Mouse (Mus musculus): ENCODE results near the gene Gtf3c6. TPM values are rescaled to one million over a fixed set of nuclear protein-coding genes. Genes with fewer than 3 reads are reported as not detected.

Gene Gtf3c6
- total RNA-seq, 2 experiments from 2014 or later: 26.1 to 31.3 TPM

DNA sequence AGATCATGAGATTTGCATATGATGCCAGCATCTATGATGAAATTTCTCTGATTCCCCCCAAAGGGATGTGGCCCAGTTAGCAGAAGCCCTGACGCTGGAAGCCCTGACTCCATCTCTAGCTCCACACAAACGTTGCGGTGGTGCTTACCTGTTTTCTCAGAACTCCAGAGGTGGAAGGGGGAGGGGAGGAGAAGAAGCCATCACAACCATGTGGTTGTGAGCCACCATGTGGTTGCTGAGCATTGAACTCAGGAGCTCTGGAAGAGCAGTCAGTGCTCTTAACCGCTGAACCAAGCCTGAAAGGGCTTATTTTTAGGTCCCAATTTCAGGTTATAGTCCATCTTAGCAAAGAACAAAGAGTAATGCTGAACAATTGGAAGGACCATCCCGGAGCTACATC lies 2.4 kb upstream of the Gtf3c6 start:
- no peak for DNase-seq (ENCODE audit: low spot score in 2 of 2)

DNA sequence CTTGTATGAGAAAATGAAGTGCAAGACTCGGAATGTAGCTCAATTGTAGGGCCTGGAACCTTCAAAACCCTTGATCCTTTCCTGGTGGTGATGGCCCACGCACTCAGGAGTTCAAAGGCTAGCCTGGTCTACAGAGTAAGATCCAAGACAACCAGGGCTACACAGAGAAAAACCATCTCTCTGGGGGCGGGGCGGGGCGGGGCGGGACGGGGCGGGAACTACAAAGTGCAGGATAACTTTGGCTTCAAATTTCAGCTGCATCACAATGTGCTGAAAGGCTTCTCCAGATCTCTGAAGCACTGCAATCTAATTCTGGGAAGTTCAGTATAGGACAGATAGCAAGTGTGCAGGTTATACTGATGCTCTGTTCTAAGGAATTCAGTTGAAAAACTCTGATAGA lies 1.6 kb upstream of the Gtf3c6 start:
- no peak for DNase-seq (ENCODE audit: low spot score in 2 of 2)

DNA sequence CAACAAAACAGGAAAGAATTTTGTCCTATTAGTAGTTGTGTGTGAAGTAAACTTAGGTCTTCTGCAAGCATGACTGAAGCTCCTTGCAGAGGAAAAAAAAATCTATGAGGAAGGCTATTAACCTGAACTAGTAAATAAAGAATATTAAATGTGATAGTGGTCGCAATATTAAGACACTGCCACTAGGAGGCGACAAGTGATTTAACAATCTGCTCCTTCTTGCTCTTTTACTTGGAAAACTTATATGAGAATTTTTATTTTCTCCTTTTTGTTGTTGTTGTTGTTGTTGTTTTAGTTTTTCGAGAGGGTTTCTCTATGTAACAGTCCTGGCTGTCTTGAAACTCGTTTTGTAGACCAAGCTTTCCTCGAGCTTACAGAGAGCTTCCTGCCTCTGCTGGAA lies 1.1 kb upstream of the Gtf3c6 start:
- peak in 1 of 2 experiments; percentile 28 for DNase-seq (ENCODE audit: low spot score in 2 of 2)

DNA sequence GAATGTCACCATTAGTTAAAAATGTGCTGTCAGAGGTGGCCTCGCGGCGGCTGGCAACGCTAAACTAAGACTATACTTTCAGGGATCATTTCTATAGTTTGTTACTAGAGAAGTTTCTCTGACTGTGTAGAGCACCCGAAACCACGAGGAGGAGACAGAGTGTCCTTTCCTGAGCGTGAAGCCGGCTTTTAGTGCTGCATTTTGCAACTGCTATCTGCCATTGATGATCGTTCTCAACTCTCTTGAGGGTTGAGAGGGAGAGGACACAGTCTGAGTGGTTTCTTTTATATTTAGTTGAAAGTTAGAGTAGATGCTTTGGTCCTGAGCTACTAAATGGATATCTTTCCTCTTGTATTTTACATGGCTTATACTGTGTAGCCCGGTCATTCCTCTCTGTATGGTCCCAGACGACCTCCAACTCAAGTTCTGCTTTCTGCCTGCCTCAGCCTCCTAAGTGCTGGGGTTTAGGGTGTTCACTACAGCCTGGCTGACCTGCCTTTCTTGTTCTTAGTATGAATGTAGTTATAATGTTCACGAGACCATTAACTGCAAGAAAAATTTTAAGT lies 576 bp upstream of the Gtf3c6 start:
- peak; percentile 32 to 57 for DNase-seq (ENCODE audit: low spot score in 2 of 2)

DNA sequence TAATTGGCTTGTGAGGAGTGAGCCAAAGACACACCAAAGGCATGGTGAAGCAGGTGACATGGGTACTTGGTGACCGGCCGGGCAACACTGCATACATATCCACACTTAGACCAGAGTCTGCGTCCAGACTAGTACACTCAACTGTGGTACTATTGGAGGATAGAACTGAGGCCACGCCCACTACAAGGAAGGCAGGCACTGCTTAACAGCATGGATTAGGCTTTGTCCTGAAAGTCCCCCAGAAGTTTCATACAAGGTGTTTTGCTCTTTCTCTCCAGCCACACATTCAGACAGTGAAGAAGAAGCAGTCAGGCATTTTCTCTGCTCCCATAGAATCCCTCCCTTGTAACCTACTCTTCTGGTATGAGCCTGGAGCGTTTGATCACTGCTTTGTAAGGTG lies 1.2 kb downstream of the Gtf3c6 start:
- DNase-seq (ENCODE audit: low spot score in 2 of 2): peak in 1 of 2 experiments; percentile 46

DNA sequence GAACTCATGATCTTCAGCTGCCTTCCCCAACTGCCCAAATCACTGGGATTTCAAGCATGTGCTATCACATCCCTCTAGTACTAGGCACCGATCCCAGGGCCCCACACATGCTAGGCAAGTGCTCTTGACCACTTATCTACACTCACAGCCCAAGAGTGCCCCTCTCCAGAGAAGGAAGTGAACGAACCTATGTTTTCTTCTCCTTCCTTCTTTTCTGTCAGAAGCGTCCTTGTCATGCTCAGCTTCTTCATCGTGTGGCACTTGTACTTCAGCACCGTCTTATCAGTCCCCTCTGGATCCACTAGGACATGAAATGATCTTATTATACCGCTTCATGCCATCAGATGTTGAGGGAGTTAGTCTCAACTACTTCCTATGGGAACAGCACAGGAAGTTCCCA lies 6.9 kb downstream of the Gtf3c6 start:
- DNase-seq (ENCODE audit: low spot score in 2 of 2): no peak

DNA sequence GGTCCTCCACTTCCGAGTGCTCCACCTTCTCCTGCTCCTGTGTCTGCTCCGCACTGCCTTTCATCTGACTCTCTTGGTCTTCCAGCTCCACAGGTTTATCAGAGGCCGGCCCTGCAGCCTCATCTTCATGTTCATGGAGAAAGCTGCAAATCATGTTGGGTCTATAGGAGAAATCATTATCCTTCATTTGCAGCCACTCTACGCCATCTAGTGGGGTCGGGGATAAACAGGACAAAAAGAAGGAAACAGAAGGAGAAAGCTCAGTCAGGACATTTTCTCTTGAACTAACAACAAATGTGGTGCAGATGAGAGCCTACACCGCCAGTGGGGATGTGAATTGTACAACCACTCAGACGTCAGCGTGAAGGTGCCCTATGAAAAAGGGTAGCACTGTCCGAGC lies 8.3 kb downstream of the Gtf3c6 start:
- DNase-seq (ENCODE audit: low spot score in 2 of 2): no peak

DNA sequence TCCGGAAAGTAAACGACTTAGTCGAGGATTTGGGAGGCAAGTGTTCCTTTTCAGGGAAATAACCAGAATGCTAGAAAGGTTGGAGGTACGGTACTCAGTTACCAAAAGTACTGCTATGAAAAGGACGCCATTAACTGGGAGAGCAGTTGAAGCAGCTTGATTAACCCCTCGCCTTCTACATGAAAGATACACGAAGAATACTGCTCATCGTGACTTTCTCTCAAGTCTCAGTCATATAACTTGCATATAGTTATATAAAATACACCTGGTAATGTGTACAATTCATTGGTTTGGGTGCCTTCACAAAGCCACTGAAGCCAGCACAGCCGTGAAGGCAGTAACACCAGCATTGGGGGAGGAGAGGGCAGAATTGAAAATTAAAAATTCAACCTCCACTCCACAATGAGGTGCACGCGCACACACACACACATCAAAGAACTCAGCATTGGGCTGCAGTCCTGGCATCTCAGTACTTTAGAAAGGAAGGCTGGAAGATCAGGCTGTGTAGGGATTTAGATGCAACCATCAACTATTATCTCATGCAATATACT lies 10.7 kb downstream of the Gtf3c6 start:
- no peak for DNase-seq (ENCODE audit: low spot score in 2 of 2)

DNA sequence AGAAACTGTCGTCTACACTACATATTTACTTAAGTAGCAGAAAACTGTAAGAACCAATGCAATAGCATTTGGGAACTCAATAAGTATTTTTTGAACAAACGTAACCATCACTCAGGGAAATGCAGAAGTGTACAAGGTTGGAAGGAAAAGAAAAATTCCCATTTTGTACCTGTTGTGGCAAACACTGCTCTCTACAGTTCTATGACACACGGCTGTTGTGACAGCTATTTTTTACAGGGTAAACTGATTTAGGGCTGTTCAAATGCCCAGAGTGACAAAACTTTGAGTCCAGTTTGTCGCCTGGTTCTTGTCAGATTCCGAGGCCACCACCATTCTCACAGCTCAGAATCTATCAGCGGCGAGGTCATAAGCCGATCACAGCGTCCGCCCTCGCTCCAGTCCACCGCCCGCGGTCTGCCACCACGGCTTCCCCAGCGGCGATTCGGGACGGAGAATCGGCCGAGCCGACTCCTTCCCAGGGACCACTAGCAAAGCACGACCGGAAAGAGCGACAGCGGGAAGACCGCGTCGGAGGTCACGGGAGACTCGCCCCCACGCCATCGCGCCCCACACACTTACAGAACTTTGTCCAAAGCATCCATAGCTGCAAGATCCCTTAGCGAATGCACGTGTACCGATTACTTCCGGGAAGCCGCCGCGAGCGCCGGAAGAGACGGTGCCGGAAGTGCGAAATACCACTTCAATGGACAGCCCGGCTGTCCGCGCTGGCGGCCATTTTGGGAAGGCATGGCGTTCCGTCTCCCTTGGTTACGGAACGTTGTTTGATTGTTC lies 11.3 kb downstream of the Gtf3c6 start, which contains the start of gene Rpf2:
Rpf2 (minus strand) TSS at position 663 of the 792 bp plus-strand sequence.
- peak; percentile 55 to 79 for DNase-seq (ENCODE audit: low spot score in 2 of 2)

DNA sequence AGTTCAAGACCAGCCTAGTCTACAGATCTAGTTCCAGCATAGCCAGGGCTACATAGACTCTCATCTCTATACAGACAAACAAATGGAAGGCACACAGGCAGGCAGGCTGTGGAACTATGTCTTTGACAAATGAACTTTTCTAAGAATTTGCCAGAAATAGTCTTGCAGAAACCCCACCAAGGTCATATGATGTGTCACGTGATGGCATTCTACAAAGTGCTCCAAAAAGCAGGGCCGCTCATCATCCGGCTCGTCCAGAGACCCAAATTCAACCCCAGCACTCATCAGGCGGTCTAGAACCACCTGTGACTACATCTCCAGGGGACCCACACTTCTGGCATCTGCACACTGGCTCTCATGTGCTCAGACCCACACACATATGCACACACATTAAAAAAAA lies 20.1 kb downstream of the Gtf3c6 start:
- DNase-seq (ENCODE audit: low spot score in 2 of 2): no peak

DNA sequence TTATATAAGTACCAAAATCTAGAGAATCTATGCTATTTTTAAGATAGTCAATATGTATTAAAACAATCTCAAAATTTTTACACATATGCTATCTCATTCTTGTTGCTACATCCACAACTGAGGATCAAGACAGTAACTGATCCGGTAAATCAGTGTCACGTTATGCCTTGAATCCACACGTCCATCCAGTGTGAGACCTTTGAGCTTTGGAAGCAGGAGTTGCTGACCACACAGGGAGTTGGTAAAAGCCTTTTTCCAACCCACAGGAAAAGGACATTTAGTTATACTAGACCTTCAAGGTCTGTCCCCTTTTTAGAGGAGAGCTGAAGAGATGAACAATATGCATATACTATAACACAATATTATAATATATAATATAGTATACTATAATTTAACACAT lies 24.7 kb downstream of the Gtf3c6 start:
- no peak for DNase-seq (ENCODE audit: low spot score in 2 of 2)

DNA sequence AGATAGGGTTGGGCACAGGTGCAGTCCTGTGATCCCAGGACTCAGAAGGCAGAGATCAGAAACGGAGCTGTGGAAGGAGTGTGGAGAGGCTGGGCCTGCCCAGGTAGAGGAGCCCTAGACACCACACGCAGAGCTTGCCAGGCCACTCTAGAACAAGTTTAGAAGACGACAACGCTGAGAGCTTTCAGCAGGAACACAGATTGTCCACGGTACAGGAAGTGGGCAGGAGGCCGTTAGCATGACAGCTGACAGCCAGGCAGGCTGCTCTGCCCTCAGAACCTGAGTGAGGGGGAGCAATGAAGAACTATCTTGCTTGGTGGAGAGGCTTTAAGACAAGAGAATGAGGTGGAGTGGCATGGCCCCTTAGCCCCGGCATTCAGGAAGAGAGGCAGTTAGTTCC lies 25.5 kb downstream of the Gtf3c6 start:
- DNase-seq (ENCODE audit: low spot score in 2 of 2): no peak

DNA sequence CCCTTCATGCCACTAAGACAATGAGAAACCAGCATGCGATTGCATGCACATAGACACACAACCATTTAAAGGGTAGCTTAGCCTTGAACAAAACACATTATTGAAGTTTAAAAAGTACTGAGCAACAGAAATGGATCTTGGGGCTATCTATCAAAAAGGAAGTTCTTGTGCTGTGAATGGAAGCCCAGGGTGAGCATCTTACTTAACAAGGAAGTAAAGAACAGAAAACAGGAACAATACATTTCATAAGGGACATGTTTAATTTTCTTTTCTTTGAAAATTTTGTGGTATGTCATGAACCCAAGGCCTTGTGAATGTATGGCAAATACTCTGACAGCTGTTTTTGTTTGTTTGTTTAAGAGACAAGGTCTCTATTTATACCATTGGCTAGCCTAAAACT lies 28.2 kb downstream of the Gtf3c6 start:
- DNase-seq (ENCODE audit: low spot score in 2 of 2): no peak

DNA sequence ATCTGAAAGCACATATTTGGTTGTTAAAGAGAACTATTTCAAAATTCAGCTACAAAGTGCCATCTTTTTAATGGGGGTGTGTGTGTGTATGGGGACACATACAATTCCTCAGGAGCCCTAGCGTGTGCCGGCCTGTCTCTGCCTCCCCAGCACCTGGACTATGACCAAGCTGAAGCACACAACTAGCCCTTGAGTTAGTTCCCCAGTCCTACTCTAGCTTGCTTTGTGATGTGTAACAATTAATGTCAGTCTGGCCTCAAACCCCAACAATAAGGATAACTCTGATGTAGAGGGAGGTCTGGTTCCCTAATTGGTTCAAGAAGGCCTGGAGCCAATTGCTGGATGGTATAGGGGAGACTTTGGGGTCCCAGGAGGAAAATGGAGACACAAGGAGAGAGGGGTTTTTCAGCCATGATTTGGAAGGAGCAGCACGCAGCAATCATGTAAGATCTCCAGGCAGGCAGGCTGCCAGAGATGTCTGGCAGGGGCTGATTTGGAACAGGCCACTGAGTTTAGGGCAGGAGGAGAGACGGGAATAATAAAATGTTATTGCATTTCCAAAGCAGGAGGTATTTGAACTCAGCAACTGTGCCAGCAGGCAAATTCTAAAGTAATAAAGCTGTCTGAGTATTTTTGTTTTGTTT lies 30.1 kb downstream of the Gtf3c6 start:
- DNase-seq (ENCODE audit: low spot score in 2 of 2): peak in 1 of 2 experiments; percentile 40

DNA sequence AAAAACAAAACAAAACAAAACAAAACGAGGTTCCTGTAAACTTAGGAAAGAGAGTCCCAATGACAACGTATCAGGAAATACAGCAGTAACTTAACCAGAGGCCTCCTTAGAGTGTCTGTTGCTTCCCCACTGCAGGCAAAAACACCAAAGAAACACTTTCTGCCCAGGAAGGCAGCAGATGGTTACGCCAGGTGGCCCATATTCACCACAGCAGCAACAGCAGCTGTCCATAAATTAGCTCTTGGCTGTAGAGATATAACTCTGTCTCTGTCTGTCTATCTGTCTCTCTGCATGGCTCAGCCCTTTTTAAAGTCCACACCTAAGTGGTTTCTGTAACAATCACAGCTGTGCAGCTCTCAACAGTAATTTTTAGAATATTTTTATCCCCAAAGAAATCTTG lies 39.0 kb downstream of the Gtf3c6 start:
- no peak for DNase-seq (ENCODE audit: low spot score in 2 of 2)

DNA sequence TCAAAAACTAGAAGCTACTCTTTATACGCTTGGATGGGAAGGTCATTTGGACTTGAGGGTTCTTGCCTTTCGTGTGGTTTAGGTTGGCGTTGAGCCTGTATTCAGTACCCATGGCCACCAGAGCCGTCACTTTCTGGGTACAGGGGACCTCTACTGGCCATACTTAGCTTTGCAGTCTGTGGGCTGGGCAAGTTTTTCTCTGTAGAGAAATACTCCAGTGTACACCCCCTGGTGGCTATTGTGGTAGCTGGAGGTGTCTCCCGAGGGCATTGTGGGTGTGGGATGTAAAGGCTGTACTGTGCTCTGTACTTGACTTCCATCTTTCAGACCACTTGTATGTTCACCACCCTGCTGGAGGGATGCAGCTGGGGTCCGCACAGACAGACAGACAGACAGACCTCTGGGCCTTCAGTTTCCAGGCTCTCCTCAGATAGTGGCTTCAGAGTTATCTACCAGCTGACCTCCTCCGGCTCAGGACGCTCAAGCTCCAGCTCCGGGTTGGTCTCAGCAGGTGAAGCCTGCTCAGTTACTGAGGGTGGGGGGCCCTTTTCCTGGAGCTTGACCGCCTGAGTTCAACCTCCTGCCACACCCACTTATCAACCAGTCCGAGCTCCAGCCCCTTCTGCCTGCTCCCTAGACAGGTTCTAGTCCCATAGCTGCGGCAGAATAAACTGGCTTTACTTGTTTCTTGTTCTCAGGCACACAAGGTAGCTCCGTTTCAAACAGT lies 45.3 kb downstream of the Gtf3c6 start:
- DNase-seq (ENCODE audit: low spot score in 2 of 2): peak; percentile 82 to 87

Other genes starting within 250 kb of the Gtf3c6 start
- gene Mfsd4b1, start 232.8 kb downstream of the Gtf3c6 start, total RNA-seq (2021): 1 to 10 TPM in 1 of 2 experiments, under 1 TPM in 1; 0.49 to 1.5 TPM
- gene Slc16a10, start 115.8 kb downstream of the Gtf3c6 start, total RNA-seq (2021): 10 to 100 TPM; 19.4 to 20.4 TPM
- gene Rpf2, start 11.1 kb downstream of the Gtf3c6 start, total RNA-seq (2021): 10 to 100 TPM; 15.2 to 17.1 TPM
- gene Amd1, start 44.1 kb upstream of the Gtf3c6 start, total RNA-seq (2021): 10 to 100 TPM; 21.0 to 23.1 TPM
- gene Cdk19, start 81.5 kb upstream of the Gtf3c6 start, total RNA-seq (2021): 10 to 100 TPM in 1 of 2 experiments, 1 to 10 TPM in 1; 8.7 to 10.3 TPM